Mouse (Mus musculus) kidney, embryonic 14.5 days (tissue): Measurements from ENCODE around the gene Calm4. TPM values are rescaled to one million over a fixed set of nuclear protein-coding genes. Genes with fewer than 3 reads are reported as not detected.
"Not testable (repeated sequence)": the region's sequence is repeated elsewhere in the genome, so short reads cannot be mapped to it uniquely, and the experiment has no call there.

Experiments used
- ATAC-seq: fragments of 200-750 bp; cut with Nextera tagmentation; 2 replicates; pipeline ENCODE4 v1.8.0; 2017; ENCODE audit warnings: moderate number of reproducible peaks, mild to moderate bottlenecking, moderate TSS enrichment, moderate library complexity; ENCODE audit not compliant: low FRiP score, low TSS enrichment
- H3K27ac ChIP-seq: fragments of 300-500 bp; sonication (generic); 2 replicates; pipeline ENCODE4 v1.5.1; 2014; ENCODE audit warnings: low read depth, mild to moderate bottlenecking, low read length, moderate library complexity, mixed read lengths
- H3K27me3 ChIP-seq: fragments of 300-500 bp; sonication (generic); 2 replicates; pipeline ENCODE4 v1.6.1; 2014; ENCODE audit warnings: mild to moderate bottlenecking, low read length; ENCODE audit not compliant: control insufficient read depth, insufficient read depth
- H3K36me3 ChIP-seq: fragments of 300-500 bp; sonication (generic); 2 replicates; pipeline ENCODE4 v1.6.1; 2014; ENCODE audit warnings: low read length, mixed read lengths; ENCODE audit not compliant: control insufficient read depth, insufficient read depth
- H3K4me1 ChIP-seq: fragments of 300-500 bp; sonication (generic); 2 replicates; pipeline ENCODE4 v1.6.1; 2014; ENCODE audit warnings: low read length, mixed read lengths; ENCODE audit not compliant: control insufficient read depth, insufficient read depth
- H3K4me2 ChIP-seq: fragments of 300-500 bp; sonication (generic); replicated peaks from 2 replicates; pipeline ENCODE4 v1.6.1; 2014; ENCODE audit warnings: low read depth, mild to moderate bottlenecking, low read length
- H3K4me3 ChIP-seq: fragments of 300-500 bp; sonication (generic); 2 replicates; pipeline ENCODE4 v1.5.1; 2014; ENCODE audit warnings: mild to moderate bottlenecking, low read length
- H3K9ac ChIP-seq: fragments of 300-500 bp; sonication (generic); 2 replicates; pipeline ENCODE4 v1.6.1; 2014; ENCODE audit warnings: low read depth, mild to moderate bottlenecking, low read length, moderate library complexity
- H3K9me3 ChIP-seq: fragments of 300-500 bp; sonication (generic); 2 replicates; pipeline ENCODE4 v1.6.1; 2016; ENCODE audit warnings: low read length; ENCODE audit not compliant: control insufficient read depth
- WGBS: fragments of 180-500 bp; shearing (Covaris S2); extraction: QIAGEN DNeasy Blood & Tissue Kit; methylation state at CpG from one replicate; pipeline ENCODE4 v1.1.7; 2014; 5-methylcytosine and 5-hydroxymethylcytosine counted together
- polyA plus RNA-seq: library from polyadenylated mRNA; unstranded; fragments of >200 nt; fragmentation: Nextera tagmentation; extraction: Ambion mirVana; gene quantifications from 2 replicates; pipeline ENCODE4 v1.2.1, GENCODE M21; 2014

The Calm4 gene
- polyA plus RNA-seq, result not detected in 2 replicates

DNA sequence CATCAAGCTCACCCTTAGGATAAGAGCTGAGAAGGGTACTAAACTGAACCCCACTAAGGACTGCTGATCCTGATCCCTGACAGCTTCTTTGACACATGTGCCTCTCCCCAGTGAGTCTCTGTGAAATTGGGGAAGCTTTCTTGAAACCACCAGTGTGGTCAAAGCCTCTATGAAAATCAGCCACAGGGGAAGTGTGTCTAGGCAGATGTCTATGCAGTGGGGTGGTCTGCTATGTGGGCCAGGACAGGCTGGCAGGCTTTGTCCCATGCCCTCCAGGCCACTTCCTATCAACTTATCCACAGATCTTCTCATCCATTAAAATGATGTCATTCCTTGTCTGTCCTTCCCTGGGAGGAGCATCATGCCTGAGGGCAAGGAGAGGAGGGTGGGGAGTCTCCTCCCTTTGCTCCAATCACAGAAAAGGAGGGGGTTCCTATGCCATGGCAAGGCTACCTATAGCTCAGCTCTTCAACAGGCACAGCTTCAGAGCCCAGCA, at the start of gene Calm4:
Calm4 (plus strand) TSS at position 446 of the 496 bp plus-strand sequence.
- H3K36me3 ChIP-seq, H3K4me3 ChIP-seq, H3K4me1 ChIP-seq, H3K9me3 ChIP-seq, H3K27ac ChIP-seq, H3K4me2 ChIP-seq, H3K27me3 ChIP-seq, H3K9ac ChIP-seq, ATAC-seq: not testable (repeated sequence)

DNA sequence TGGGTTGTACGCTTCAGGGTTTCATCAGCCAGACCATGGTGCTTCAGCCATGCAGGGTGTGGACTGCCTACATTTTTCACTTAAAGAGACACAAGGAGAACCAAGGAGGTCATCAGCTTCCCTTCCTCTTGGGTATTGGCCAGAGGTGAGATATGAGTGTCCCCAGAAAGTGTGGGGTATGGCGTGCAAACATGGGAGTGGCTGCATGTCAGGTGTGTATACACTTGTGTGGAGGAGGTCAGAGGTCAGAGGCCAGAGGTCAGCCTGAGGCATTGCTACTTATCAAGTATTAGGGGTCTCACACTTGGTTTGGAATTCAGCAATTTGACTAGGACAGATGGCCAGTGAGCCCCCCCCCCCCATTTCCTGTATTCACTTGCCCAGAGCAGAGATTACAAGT, 49.0 kb upstream of the Calm4 start:
- ATAC-seq, result no peak

DNA sequence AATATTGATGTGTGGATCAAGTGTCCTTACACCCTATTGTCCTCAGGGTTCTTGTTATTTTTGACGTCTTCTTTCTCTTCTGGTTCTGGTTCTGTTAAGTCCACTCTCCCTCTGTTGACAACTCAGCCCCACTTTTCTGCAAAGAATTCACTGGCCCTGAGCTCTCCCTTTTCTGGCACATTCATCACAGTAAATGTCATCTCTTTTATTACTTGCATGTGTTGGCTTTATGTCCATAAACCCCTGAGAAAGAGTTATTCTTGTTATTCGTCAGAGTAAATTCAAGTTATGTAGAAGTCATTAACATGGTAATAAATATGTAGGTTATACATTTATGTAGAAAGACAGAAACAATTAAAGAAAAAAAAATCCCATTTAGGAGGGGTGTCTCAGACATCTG, 48.0 kb upstream of the Calm4 start:
- Histone ChIP-seq H3K27ac (no peak overlapping the region), H3K4me3 (no peak overlapping the region), H3K4me1 (no peaks in the 10 kb centered on the region), H3K36me3 (no peaks in the 10 kb centered on the region), H3K9ac (no peak overlapping the region), H3K4me2 (no peak overlapping the region), H3K27me3 (no peaks in the 10 kb centered on the region), H3K9me3 (no peaks in the 10 kb centered on the region)
- 51% methylated on average over 2 of the region's 2 CpGs for WGBS
- ATAC-seq, result no peak

More for the DNA sequence above, 49.0 kb upstream of the Calm4 start:
- Histone ChIP-seq H3K4me2 (no peak overlapping the region), H3K9ac (no peak overlapping the region), H3K4me1 (no peaks in the 10 kb centered on the region), H3K27me3 (no peaks in the 10 kb centered on the region), H3K36me3 (no peaks in the 10 kb centered on the region), H3K27ac (no peak overlapping the region), H3K9me3 (no peaks in the 10 kb centered on the region), H3K4me3 (no peak overlapping the region)
- WGBS, result 83% methylated on average over 2 of the region's 2 CpGs

DNA sequence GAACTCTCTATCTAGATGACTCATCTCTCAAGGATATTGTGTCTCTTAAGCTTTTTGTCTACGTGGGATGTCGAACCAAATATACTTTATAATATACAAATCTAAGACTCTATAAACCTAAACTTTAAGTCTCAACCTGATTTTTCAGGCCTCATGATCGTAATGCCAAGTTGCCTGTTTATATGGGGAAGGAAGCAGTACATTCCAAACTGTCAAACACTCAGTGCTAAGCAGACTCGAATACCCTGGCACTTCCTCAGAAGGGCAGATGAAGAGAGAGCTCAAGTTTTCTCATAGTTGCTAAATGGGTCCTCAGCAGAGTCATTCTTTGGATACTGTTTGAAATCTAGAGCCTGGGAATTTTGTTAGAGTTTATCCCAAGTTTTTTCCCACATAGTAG, 40.9 kb upstream of the Calm4 start:
- no peak overlapping the region for H3K27ac ChIP-seq
- no peak overlapping the region for H3K4me3 ChIP-seq
- no peaks in the 10 kb centered on the region for H3K27me3 ChIP-seq
- H3K36me3 ChIP-seq, result no peaks in the 10 kb centered on the region
- ATAC-seq, result no peak
- no peaks in the 10 kb centered on the region for H3K9me3 ChIP-seq
- WGBS, result 83% methylated on average over 4 of the region's 4 CpGs
- H3K4me2 ChIP-seq, result no peak overlapping the region
- no peak overlapping the region for H3K9ac ChIP-seq
- H3K4me1 ChIP-seq, result no peaks in the 10 kb centered on the region; the same call in 1 of the 2 replicates

DNA sequence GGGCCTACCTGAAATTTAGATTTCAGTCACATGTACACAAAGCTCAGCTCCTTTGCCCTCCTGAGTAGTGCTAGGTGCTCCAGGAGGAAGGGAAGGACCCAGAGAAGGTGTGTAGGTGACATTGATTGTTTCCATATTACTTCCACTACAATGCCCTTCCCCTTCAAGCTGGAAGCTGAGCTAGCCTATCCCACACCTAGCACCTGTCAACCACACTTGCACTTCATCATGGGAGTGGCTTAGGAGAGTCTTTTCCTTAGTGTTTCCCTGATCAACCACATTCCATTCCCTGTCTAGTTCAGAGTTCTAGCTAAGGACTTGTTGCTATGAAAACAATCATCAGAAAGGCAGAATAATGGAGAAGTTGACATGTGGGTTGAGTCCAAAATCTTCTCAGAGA, 38.8 kb upstream of the Calm4 start:
- Histone ChIP-seq H3K9me3 (no peaks in the 10 kb centered on the region), H3K4me1 (no peaks in the 10 kb centered on the region; the same call in 1 of the 2 replicates), H3K9ac (no peak overlapping the region), H3K4me3 (no peak overlapping the region), H3K36me3 (no peaks in the 10 kb centered on the region), H3K4me2 (no peak overlapping the region), H3K27ac (no peak overlapping the region), H3K27me3 (no peaks in the 10 kb centered on the region)
- ATAC-seq, result no peak

DNA sequence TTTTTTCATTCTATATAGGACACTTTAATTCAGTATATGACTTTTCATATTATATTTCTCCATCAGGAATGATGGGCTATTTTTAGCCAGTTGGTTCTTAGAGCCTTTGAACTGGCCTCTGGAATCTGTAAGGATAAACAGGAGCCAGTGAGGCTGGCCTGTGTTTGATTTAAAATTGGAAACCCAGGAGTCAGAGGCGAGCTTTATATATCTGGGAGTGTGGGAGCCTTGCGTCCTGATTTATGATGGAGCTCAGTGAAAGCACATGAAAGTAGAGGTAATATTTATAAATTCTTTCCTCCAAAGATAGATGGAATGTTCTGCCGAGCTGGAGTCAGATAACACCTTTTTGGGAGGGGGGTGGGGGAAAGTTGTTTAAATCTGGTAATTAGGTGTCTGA, 38.2 kb upstream of the Calm4 start:
- H3K4me1 ChIP-seq, result no peaks in the 10 kb centered on the region; the same call in 1 of the 2 replicates
- no peak overlapping the region for H3K4me3 ChIP-seq
- no peak overlapping the region for H3K4me2 ChIP-seq
- no peak overlapping the region for H3K27ac ChIP-seq
- no peaks in the 10 kb centered on the region for H3K9me3 ChIP-seq
- WGBS, result 20% methylated on average over 3 of the region's 3 CpGs
- no peaks in the 10 kb centered on the region for H3K36me3 ChIP-seq
- no peak overlapping the region for H3K9ac ChIP-seq
- ATAC-seq, result 0 out of 2 replicates have a peak, but pooled peaks have one; percentile 21
- no peaks in the 10 kb centered on the region for H3K27me3 ChIP-seq

DNA sequence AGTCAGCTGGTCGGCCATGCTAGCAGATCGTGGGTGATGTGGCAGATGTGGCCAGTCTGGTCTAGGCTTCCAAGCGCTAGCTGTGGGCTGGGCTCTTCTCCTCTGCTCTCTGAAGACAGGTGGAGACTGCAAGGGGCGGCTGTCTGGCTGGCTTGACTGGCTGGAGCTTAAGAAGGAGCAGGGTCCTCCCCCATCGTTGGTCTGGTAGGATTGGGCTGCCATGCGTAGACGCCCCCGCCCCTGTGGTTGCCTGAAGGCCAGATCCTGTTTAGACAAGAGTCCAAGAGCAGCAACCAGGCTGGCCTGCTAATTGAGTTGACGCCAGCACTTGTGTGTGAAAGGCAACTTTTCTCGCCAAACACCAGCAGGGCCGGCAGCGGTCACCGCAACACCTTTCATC, 33.4 kb upstream of the Calm4 start, which contains the start of gene Calml3:
Calml3 (minus strand) TSS at position 131 of the 400 bp plus-strand sequence.
- peak; percentile 65 for ATAC-seq
- Histone ChIP-seq H3K9ac (no peak within 1 kb of the TSS), H3K36me3 (no peaks in the 10 kb centered on the region), H3K4me1 (no peaks in the 10 kb centered on the region; the same call in 1 of the 2 replicates), H3K27ac (no peak within 1 kb of the TSS), H3K4me2 (no peak within 1 kb of the TSS), H3K4me3 (no peak within 1 kb of the TSS), H3K9me3 (no peaks in the 10 kb centered on the region), H3K27me3 (no peaks in the 10 kb centered on the region)
- WGBS, result 57% methylated on average over 13 of the region's 13 CpGs

DNA sequence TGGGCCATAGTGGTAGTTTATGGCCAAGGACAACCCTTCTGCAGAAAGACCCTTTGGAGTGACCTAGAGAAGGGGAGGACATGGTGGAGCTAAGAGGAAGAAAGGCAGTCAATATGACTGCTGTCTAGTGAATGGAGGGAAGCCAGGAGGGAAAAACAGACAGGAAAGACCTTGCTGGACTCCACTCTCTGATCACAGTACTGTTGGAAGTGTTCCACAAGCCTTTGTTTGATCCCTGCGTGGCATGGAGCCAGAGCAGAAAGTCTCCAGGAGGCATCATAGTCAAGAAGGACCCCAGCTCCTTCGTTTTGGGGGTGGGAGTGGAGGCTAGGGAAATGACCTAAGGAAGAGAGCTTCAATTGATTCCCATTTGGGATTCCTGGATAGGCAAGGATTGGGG, 32.4 kb upstream of the Calm4 start:
- H3K27ac ChIP-seq, result peak overlapping the region; percentile 30; the same call in 1 of the 2 replicates
- H3K4me3 ChIP-seq, result no peak overlapping the region
- H3K4me2 ChIP-seq, result no peak overlapping the region
- H3K27me3 ChIP-seq, result no peaks in the 10 kb centered on the region
- WGBS, result 62% methylated on average over 2 of the region's 2 CpGs
- 0 out of 2 replicates have a peak, but pooled peaks have one; percentile 41 for ATAC-seq
- no peak overlapping the region for H3K9ac ChIP-seq
- H3K9me3 ChIP-seq, result no peaks in the 10 kb centered on the region
- H3K36me3 ChIP-seq, result no peaks in the 10 kb centered on the region
- no peaks in the 10 kb centered on the region; the same call in 1 of the 2 replicates for H3K4me1 ChIP-seq

DNA sequence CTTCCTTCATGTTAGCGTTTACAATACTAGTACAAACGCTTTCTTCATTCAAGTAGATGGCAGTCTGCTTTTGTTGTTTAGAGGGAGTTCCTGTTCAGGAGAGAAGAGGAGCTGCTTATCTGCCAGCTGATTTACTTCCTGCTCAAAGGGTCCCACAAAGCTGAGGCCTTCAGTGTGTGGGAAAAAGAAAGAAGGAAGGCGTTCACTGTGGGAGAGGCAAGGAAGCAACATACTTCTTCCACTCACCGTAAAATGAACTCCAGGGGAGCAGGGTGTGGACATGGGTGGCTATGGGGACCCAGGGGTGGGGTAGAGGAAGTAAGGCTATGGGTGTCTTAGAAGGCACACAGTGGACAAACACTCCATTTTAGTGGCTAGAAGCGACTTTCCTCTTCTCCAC, 31.9 kb upstream of the Calm4 start:
- Histone ChIP-seq H3K27ac (peak overlapping the region; percentile 30; the same call in 1 of the 2 replicates), H3K9ac (no peak overlapping the region), H3K4me1 (no peaks in the 10 kb centered on the region; the same call in 1 of the 2 replicates), H3K36me3 (no peaks in the 10 kb centered on the region), H3K4me3 (no peak overlapping the region), H3K9me3 (no peaks in the 10 kb centered on the region), H3K27me3 (no peaks in the 10 kb centered on the region), H3K4me2 (no peak overlapping the region)
- no peak for ATAC-seq
- 71% methylated on average over 5 of the region's 5 CpGs for WGBS
